Mouse (Mus musculus) T-cell, adult 2 months (primary cell): ENCODE measurements around the gene Olfr1391.
"Not testable (repeated sequence)": the region's sequence is repeated elsewhere in the genome, so short reads cannot be mapped to it uniquely, and the experiment has no call there.

ENCODE experiments used
- DNase-seq: peaks from one replicate; pipeline ENCODE4 v3.0.0; 2022; ENCODE audit warnings: low spot score

Gene Olfr1391

DNA sequence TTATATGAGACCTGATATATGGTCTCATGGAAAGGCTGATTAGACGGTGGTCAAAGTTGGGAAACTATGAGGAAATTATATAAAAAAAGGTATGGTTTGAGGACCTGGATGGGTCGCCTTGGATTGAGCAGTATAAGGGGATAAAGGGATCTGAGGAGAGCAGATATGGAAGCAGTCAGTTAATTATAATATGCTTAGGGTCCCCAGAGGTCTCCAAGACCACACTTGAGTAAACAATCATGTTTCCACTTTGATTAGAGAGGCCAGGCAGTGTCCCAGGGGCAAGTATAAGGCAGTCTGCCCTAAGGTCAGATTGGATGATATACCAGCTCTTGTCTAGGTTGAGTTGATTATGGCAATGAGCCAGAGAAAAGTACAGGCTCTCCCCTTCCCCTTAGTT lies at the start of gene Olfr1391:
Gene Olfr1391 (plus strand): TSS at position 301 of the 400 bp plus-strand sequence.
- DNase-seq = no peak

GRCm38 (mm10) chr11:49273834-49274519 lies 48.6 kb upstream of the Olfr1391 start:
- no peak for DNase-seq

DNA sequence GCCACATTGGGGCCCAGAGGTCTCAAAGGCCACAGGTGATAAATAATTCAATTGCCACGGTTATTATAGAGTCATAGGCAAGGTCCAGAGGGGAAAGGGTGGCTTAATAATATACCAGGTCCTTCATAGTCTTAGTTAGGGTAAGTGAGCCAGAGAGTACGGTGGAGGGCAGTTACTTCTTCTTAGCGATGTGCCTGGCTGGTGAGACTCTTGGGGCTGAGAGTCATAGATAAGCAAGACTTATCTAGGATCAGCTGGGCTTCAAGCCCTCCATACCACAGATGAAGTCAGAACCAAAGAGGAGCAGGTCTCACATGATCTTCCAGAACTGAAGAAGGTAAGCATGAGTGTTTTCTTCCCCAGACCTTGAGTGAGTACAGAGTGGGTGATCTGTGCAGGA lies 44.3 kb upstream of the Olfr1391 start, which contains the start of gene Olfr1393:
Gene Olfr1393 (plus strand): TSS at position 83 of the 400 bp plus-strand sequence.
- no peak for DNase-seq

- not testable (repeated sequence) for DNase-seq
Measured at GRCm38 (mm10) chr11:49284982-49285381, 37.6 kb upstream of the Olfr1391 start, which contains the start of gene Olfr1392. TSS of gene Olfr1392 (plus strand) at chr11:49285282.

- DNase-seq = no peak
Measured at GRCm38 (mm10) chr11:49287251-49287650, 35.3 kb upstream of the Olfr1391 start.

DNA sequence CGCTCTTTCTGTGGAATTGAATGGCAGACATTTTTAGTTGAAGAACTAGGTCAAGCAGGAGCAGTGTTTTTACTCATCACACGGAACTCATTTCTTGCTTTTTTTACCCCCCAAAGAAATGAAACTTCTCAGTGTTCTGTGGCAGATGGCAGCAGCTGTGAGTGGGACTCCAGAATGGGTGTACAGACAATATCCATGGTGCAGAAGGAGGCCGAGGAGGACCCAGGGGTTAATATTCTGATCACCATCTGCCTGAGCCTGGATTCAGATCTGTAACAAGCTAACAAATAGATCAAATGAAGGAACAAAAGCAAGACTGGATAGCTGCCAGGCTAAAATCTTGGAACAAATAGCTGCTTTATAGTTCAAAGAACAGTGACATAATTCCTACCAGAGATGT lies 29.8 kb upstream of the Olfr1391 start:
- DNase-seq = no peak

DNA sequence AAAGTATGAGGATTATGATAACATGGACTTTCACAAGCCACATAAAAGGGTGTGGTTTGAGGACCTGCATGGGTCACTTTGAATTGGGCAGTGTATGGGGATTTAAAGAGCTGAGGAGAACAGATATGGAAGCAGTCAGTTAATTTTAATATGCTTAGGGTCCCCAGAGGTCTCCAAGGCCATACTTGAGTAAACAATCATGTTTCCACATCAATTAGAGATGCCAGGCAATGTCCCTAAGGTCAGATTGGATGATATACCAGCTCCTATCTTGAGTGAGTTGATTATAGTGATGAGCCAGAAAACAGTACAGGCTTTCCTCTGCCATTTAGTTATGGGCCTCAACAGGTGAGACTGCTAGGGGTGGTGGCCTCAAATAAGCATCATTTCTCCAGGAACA lies 18.1 kb upstream of the Olfr1391 start, which contains the start of gene Olfr10:
Gene Olfr10 (plus strand): TSS at position 301 of the 400 bp plus-strand sequence.
- no peak for DNase-seq

- not testable (repeated sequence) for DNase-seq
Measured at GRCm38 (mm10) chr11:49308547-49308946, 14.0 kb upstream of the Olfr1391 start.

- no peak for DNase-seq
Measured at GRCm38 (mm10) chr11:49326726-49327125, 4.2 kb downstream of the Olfr1391 start.

DNA sequence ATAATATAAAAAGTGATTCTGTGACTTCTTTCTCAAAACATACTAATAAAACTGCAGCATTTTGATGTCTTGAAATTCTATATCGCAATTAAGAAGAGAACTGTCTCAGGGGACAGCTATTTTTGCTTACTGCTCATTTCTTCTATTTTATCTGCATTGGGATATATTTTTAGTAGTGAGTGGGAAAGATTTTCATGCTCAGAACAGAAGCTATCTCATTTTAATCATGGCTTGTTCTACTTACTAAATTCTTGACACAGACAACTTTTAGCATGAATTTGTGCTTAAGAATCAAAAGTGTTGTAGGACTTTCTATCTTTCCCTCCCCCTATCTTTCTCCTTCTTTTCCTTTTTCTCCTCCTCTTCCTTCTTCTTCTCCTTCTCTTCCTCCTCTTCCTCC lies 7.1 kb downstream of the Olfr1391 start:
- no peak for DNase-seq

GRCm38 (mm10) chr11:49334888-49335287 lies 12.3 kb downstream of the Olfr1391 start, which contains the start of gene Olfr1390:
TSS of gene Olfr1390 (plus strand) at chr11:49335188.
- DNase-seq = no peak

- DNase-seq = no peak
Measured at GRCm38 (mm10) chr11:49337150-49337832, 14.7 kb downstream of the Olfr1391 start.
